Mouse (Mus musculus) testis, adult 2 months (tissue): ENCODE data around the gene Bag6. TPM values are rescaled to one million over a fixed set of nuclear protein-coding genes. Genes with fewer than 3 reads are reported as not detected.

Source experiments
- H3K27ac ChIP-seq: fragments of 200-500 bp; 2 replicates; pipeline ENCODE4 v1.5.1; 2012; ENCODE audit warnings: low read depth, low read length; ENCODE audit not compliant: control insufficient read depth, insufficient read depth
- H3K27me3 ChIP-seq: fragments of 200-500 bp; 2 replicates; pipeline ENCODE4 v1.6.1; 2012; ENCODE audit warnings: mild to moderate bottlenecking, low read length, moderate library complexity; ENCODE audit not compliant: control insufficient read depth, insufficient read depth
- H3K36me3 ChIP-seq: fragments of 200-500 bp; 2 replicates; pipeline ENCODE4 v1.6.1; 2012; ENCODE audit warnings: mild to moderate bottlenecking, low read length; ENCODE audit not compliant: control insufficient read depth, insufficient read depth
- H3K4me1 ChIP-seq: fragments of 200-500 bp; 2 replicates; pipeline ENCODE4 v1.6.1; 2012; ENCODE audit warnings: low read length; ENCODE audit not compliant: control insufficient read depth, insufficient read depth
- H3K4me3 ChIP-seq: fragments of 200-500 bp; 2 replicates; pipeline ENCODE4 v1.5.1; 2012; ENCODE audit warnings: low read depth, mild to moderate bottlenecking, low read length, moderate library complexity, mixed read lengths; ENCODE audit not compliant: control insufficient read depth
- CTCF ChIP-seq: fragments of 200-500 bp; IDR thresholded peaks from 2 replicates; pipeline ENCODE4 v1.5.1; 2012; ENCODE audit warnings: low read depth, mild to moderate bottlenecking, inconsistent platforms, low read length, moderate library complexity; ENCODE audit not compliant: control insufficient read depth, insufficient read depth, insufficient replicate concordance
- POLR2A ChIP-seq: fragments of 200-500 bp; IDR thresholded peaks from 2 replicates; pipeline ENCODE4 v1.6.1; 2012; ENCODE audit warnings: low read depth, mild to moderate bottlenecking, inconsistent platforms, low read length, moderate library complexity; ENCODE audit not compliant: control insufficient read depth
- polyA plus RNA-seq: library from polyadenylated mRNA; depleted of rRNA; stranded (reverse); fragments of >200 nt; gene quantifications from 2 replicates; pipeline ENCODE4 v1.2.3, GENCODE M21; 2012

Gene Bag6
- polyA plus RNA-seq, 1 experiment: 709 TPM

DNA sequence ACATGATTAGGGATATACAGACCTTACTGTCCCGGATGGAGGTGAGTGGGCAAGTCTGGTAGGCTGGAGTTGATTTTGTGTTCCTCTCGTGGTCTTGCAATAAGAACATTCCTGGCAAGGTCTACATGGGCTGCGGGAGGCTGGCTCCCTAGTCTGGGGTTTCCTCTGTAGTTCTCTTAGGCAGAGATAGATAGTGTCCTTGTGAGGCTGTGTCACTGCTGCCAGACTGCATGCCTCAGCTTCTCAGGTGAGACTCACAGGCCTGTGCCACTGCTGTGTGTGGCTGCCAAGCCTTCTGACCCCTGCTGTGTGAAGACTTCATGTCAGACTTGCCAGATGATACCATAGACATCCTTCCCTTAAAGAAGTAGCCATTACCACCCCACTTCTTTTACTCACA is 4.3 kb downstream of the Bag6 start:
- H3K4me1 ChIP-seq: peaks cover 15% of the 10 kb centered on the region; the same call in 1 of the 2 replicates
- H3K27me3 ChIP-seq: no peaks in the 10 kb centered on the region
- H3K27ac ChIP-seq: peak overlapping the region; percentile 26; the same call in 1 of the 2 replicates
- H3K4me3 ChIP-seq: no peak overlapping the region
- TF ChIP-seq CTCF (no peak), POLR2A (no peak)
- peaks cover 14% of the 10 kb centered on the region for H3K36me3 ChIP-seq

DNA sequence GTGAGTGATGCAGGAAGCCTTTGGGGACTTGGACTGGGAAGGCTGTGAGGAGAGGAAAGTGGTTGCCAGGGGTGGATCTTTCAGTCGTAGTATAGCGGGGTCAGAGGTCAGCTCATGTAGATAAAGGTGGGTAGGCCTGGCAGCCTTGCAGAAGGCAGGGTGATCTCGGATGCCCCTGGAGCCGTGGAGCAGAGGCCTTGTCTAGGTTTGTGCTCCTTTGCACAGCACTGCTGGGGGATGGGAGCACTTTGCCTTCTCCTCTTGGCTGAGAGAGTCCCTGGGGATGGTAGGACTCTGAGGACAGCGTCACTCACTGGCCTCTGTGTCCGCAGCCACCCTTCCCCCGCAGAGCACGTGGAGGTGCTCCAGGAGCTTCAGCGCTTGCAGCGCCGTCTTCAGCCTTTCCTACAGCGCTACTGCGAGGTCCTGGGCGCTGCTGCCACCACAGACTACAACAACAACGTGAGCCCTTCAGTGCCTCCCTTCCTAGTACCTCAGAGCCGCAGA is 5.6 kb downstream of the Bag6 start:
- no peak overlapping the region for H3K4me3 ChIP-seq
- peaks cover 15% of the 10 kb centered on the region; the same call in 1 of the 2 replicates for H3K4me1 ChIP-seq
- peaks cover 14% of the 10 kb centered on the region for H3K36me3 ChIP-seq
- peak overlapping the region; percentile 26 for H3K27ac ChIP-seq
- TF ChIP-seq CTCF: no peak
- TF ChIP-seq POLR2A: no peak
- H3K27me3 ChIP-seq: no peaks in the 10 kb centered on the region

DNA sequence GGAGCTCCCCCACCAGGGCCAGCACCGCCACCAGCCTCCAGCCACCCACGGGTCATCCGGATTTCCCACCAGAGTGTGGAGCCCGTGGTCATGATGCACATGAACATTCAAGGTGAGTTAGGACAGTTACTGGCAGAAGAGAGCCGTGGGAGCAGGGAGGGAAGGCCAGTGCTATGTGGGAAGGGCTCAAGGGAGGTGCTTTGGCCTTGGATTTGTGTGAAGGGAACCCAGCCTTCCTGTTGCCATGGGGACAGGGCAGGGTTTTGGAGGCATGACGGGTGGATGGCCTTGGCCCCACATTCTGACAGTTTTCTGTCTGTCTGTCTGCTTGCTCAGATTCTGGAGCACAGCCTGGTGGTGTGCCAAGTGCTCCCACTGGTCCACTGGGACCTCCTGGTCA is 7.0 kb downstream of the Bag6 start:
- H3K36me3 ChIP-seq: peaks cover 13% of the 10 kb centered on the region
- H3K27ac ChIP-seq: peak overlapping the region; percentile 61
- no peaks in the 10 kb centered on the region for H3K27me3 ChIP-seq
- H3K4me3 ChIP-seq: no peak overlapping the region
- peaks cover 15% of the 10 kb centered on the region; the same call in 1 of the 2 replicates for H3K4me1 ChIP-seq
- TF ChIP-seq POLR2A (no peak), CTCF (no peak)

DNA sequence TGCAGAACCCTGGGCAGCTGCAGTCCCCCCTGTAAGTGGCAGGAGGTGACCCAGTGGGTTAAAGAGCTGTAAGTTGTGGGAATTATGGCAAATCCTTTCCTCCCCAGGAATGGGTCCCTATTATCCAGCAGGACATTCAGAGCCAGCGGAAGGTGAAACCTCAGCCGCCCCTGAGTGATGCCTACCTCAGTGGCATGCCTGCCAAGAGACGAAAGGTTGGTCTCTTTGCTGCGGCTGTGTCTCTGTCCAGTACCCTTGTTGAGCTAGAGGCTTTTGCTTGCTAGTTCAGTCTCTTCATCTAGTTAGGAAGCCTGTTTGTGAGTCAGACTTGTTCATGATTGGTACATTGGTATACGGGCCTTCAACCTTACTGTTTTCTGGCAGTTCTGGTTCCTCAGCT is 11.2 kb downstream of the Bag6 start:
- TF ChIP-seq CTCF (no peak), POLR2A (no peak)
- H3K36me3 ChIP-seq: peaks cover 15% of the 10 kb centered on the region
- no peak overlapping the region for H3K27ac ChIP-seq
- H3K4me1 ChIP-seq: peaks cover 9% of the 10 kb centered on the region; the same call in 1 of the 2 replicates
- no peaks in the 10 kb centered on the region for H3K27me3 ChIP-seq
- no peak overlapping the region for H3K4me3 ChIP-seq

DNA sequence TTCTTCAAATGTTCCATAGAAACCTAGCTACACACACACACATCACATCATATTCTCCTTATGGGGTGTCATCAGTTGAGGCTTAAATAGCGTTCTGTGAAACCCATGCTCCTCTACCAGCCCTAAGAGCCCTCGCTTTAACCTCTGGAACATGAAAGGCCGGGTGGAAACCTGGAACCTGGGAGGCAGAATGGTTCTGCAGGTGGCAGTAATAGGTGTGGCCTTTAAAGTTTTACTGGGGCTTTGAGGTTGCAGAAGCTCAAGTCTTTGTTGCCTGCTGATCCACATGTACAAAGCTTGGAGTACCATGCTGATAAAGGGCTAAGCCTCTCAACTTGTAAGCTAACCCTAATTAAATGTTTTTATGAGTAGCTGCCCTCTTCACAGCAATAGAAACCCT is 12.4 kb downstream of the Bag6 start:
- Histone ChIP-seq H3K4me1 (peaks cover 3% of the 10 kb centered on the region; the same call in 1 of the 2 replicates), H3K4me3 (no peak overlapping the region), H3K27ac (no peak overlapping the region), H3K27me3 (no peaks in the 10 kb centered on the region), H3K36me3 (peaks cover 13% of the 10 kb centered on the region)
- no peak for TF ChIP-seq CTCF
- no peak for TF ChIP-seq POLR2A

DNA sequence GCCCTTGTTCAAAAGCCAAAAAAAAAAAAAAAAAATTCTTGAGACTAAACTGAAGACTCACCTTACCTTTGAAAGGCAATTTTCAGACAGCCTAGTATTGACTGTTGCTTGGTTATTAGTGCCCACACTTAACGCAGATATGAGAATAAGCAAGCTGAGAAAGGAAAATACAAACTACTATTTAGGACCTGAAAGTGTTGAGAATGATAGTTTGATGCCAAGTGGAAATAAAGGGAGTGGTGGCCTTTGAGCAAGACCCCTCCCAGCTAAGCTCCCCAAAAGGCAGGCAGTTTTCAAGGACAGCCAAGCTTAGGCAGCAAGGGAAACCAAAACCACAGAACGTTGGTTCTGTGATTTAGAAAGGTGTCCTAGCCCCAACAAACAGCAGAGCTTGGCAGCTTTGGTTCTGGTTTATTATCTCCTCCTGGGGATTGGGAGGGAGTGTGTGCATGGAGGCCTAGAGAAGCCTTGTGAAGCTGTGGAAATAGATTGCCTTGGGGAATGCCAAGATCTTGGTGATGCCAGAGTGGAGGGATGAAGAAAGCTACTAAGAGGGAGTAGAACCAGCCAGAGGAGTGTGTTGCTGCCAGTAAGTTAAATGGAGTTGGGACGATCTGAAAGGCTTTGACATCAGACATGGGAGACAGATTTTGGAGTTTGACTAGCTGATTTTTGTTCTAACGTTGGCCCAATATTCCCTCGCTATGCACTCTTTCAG is 13.1 kb downstream of the Bag6 start:
- TF ChIP-seq POLR2A (no peak), CTCF (no peak)
- Histone ChIP-seq H3K4me3 (no peak overlapping the region), H3K27me3 (no peaks in the 10 kb centered on the region), H3K36me3 (peaks cover 15% of the 10 kb centered on the region), H3K27ac (no peak overlapping the region), H3K4me1 (peaks cover 2% of the 10 kb centered on the region; the same call in 1 of the 2 replicates)

DNA sequence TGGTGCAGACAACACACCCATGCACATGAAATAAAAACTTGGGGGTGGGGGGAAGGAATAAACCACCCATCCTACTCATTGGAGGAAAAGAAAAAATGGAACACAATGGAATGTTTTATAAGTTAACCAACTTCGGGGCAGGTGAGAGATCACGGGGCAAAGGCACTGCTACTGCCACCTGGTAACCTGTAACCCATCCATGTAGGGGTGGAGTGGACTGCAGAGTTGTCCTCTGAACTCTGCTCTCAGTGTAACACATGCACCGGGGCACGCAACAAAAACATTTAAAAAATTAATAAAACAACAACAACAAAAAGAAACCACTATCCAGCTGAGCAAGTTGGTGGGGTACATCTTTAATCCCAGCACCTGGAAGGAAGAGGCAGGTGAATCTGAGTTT is 17.1 kb downstream of the Bag6 start:
- no peak overlapping the region for H3K4me3 ChIP-seq
- peaks cover 24% of the 10 kb centered on the region for H3K36me3 ChIP-seq
- TF ChIP-seq CTCF (no peak), POLR2A (no peak)
- peaks cover 2% of the 10 kb centered on the region; the same call in 1 of the 2 replicates for H3K4me1 ChIP-seq
- no peaks in the 10 kb centered on the region for H3K27me3 ChIP-seq
- no peak overlapping the region for H3K27ac ChIP-seq
